8 mouse cellular contexts compared by ENCODE assay signal in the genomic region with DNA sequence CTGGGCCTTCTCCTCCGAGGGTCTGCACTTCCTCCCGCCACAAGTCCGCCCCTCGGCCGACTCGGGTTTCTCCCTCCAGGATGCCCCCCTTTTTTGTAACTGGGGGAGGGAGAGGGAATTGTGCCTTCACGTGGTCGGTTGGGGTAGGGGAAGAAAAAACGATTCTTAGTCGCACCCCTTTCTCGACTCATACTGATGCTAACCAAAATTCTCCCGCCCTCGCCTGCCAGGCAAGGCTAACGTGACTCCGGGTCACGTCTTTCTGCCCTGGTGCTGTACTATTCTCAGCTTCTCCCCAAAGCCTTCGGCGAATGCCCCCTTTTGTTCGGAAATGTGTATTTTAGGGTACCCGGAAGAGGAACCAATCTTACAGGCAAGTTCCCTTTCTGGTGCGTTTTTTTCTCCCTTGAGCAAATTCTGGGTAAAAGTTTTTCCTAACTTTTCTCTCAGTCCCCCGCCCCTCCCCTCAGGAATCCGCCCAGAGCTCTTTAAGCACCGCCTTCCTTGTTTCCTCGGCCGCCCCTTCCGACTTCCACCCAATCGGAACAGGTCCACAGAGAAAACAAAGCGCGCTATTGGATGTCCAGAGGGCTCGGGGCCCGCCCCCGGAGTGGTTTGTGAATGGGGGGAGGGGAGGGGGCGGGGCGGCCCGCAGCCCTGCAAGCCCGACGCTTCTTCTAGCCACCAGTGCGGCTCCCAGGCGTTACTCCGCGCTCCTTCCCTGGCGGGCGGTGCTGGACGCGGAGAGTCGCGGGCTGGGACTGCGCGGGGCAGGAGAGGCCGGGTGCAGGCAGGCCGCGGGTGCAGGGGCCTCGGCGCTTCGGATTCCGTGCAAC. TPM values are rescaled to one million over a fixed set of nuclear protein-coding genes. Genes with fewer than 3 reads are reported as not detected.
DNase-seq lines count a peak whose midpoint lies in the region; ATAC-seq and TF ChIP-seq lines count a peak whose summit lies in the region.

No protein-coding gene starts in this region.

- H3K36me3 ChIP-seq in G1E (replicated peaks), result peaks cover 36% of the 10 kb centered on the region
- no peaks in the 10 kb centered on the region for H3K36me3 ChIP-seq in forebrain, postnatal 0 days (ENCODE audit: insufficient read depth)
- H3K36me3 ChIP-seq in lung, embryonic 16.5 days (ENCODE audit: control insufficient read depth, insufficient read depth, low read length), result no peaks in the 10 kb centered on the region

- peak overlapping the region; percentile 95 for H3K4me2 ChIP-seq in forebrain, postnatal 0 days (ENCODE audit: low read depth)
- H3K4me2 ChIP-seq in lung, embryonic 16.5 days (ENCODE audit: low read depth, low read length), result peak overlapping the region; percentile 91

- ATAC-seq in G1E (ENCODE audit: extremely low read depth, insufficient number of reproducible peaks, low FRiP score, poor library complexity, severe bottlenecking), result peak; percentile 92
- ATAC-seq in forebrain, postnatal 0 days, result peak; percentile 93
- ATAC-seq in hematopoietic stem cell, adult 5-6 weeks (replicated peaks in 1 of 2; ENCODE audit: insufficient read depth in 1 of 2, low FRiP score in 2 of 2, low TSS enrichment in 1 of 2, low read depth in 1 of 2, poor library complexity in 2 of 2, severe bottlenecking in 2 of 2), result peak; percentile 86 to 92
- ATAC-seq in lung, embryonic 16.5 days (ENCODE audit: low read depth), result peak; percentile 93

- H3K4me1 ChIP-seq in G1E (ENCODE audit: insufficient read depth, low read depth, low read length), result peaks cover 68% of the 10 kb centered on the region
- peaks cover 14% of the 10 kb centered on the region for H3K4me1 ChIP-seq in forebrain, postnatal 0 days (ENCODE audit: insufficient read depth)
- H3K4me1 ChIP-seq in lung, embryonic 16.5 days (replicated peaks; ENCODE audit: control insufficient read depth, insufficient read depth, low read length), result peaks cover 19% of the 10 kb centered on the region

- WGBS in forebrain, postnatal 0 days, result under 1% methylated on average over 57 of the region's 57 CpGs
- under 1% methylated on average over 55 of the region's 57 CpGs for WGBS in lung, embryonic 16.5 days

- TF ChIP-seq CTCF in G1E (IDR thresholded peaks at IDR 0.05; ENCODE audit: low read depth, low read length), result no peak
- no peak for TF ChIP-seq CTCF in forebrain, postnatal 0 days (IDR thresholded peaks at IDR 0.05; ENCODE audit: low read depth)

- H3K27me3 ChIP-seq in G1E (ENCODE audit: insufficient read depth, low read length), result no peaks in the 10 kb centered on the region
- peaks cover 5% of the 10 kb centered on the region; the same call in 1 of the 2 replicates for H3K27me3 ChIP-seq in forebrain, postnatal 0 days (ENCODE audit: insufficient read depth, low read length)
- H3K27me3 ChIP-seq in lung, embryonic 16.5 days (ENCODE audit: control insufficient read depth, insufficient read depth, low read depth, low read length), result no peaks in the 10 kb centered on the region

- peak; percentile 99 for DNase-seq in G1E (ENCODE audit: low spot score)
- DNase-seq in cerebellum, adult 18-20 months, result peak; percentile 90 to 94
- DNase-seq in forebrain, postnatal 0 days, result peak; percentile 94
- peak; percentile 75 for DNase-seq in layer of hippocampus, adult 9-10 months (ENCODE audit: low spot score)
- DNase-seq in ovary, postnatal 10 days (ENCODE audit: low spot score), result peak; percentile 90
- DNase-seq in thymus, postnatal 10 days (ENCODE audit: low spot score in 2 of 2), result peak; percentile 92 to 93

- H3K9ac ChIP-seq in forebrain, postnatal 0 days, result peak overlapping the region; percentile 53
- H3K9ac ChIP-seq in lung, embryonic 16.5 days (ENCODE audit: low read length), result peak overlapping the region; percentile 92

- H3K27ac ChIP-seq in forebrain, postnatal 0 days (ENCODE audit: low read depth, low read length), result peak overlapping the region; percentile 54; the same call in 1 of the 2 replicates
- H3K27ac ChIP-seq in lung, embryonic 16.5 days (ENCODE audit: low read length), result peak overlapping the region; percentile 99

- peak overlapping the region; percentile 85 for H3K4me3 ChIP-seq in G1E (ENCODE audit: low read depth, low read length)
- peak overlapping the region; percentile 49 for H3K4me3 ChIP-seq in forebrain, postnatal 0 days (ENCODE audit: low read depth, low read length)
- H3K4me3 ChIP-seq in lung, embryonic 16.5 days (ENCODE audit: low read length), result peak overlapping the region; percentile 74

- H3K9me3 ChIP-seq in G1E (replicated peaks), result no peaks in the 10 kb centered on the region
- no peaks in the 10 kb centered on the region for H3K9me3 ChIP-seq in forebrain, postnatal 0 days (ENCODE audit: low read length)
- no peaks in the 10 kb centered on the region for H3K9me3 ChIP-seq in lung, embryonic 16.5 days (ENCODE audit: control insufficient read depth, low read length)

RNA-seq across cellular contexts. Expression of gene Fzd7, which starts 0.6 kb away (rescaled TPM):
- total RNA-seq in G1E (2014; fragmentation: Nextera tagmentation) (84.4 and 84.8 TPM in 2 replicates), G1E (2017) (54.1 and 55.7 TPM in 2 replicates)
- polyA plus RNA-seq in G1E (2012), result 58.7 and 65.9 TPM in 2 replicates
- total RNA-seq in forebrain, postnatal 0 days (2014; rRNA removed), result 8.6 and 13.9 TPM in 2 replicates
- polyA plus RNA-seq in forebrain, postnatal 0 days (2015; fragmentation: Nextera tagmentation; extraction: Ambion mirVana), result 1.5 and 1.9 TPM in 2 replicates
- 5.0 and 6.9 TPM in 2 replicates for total RNA-seq in hematopoietic stem cell, adult 5-6 weeks (2017)
- 12.4 and 12.9 TPM in 2 replicates for polyA plus RNA-seq in lung, embryonic 16.5 days (2015; fragmentation: Nextera tagmentation; extraction: Ambion mirVana)

RNA-seq across cellular contexts. Expression of gene Gm973, which starts 34.4 kb away (rescaled TPM):
- total RNA-seq in G1E (2014; fragmentation: Nextera tagmentation) (not detected in 2 replicates), G1E (2017) (3.7 and 6.7 TPM in 2 replicates)
- polyA plus RNA-seq in G1E (2012), result 0.05 and 0.07 TPM in 2 replicates
- total RNA-seq in forebrain, postnatal 0 days (2014; rRNA removed), result 5.4 and 11.2 TPM in 2 replicates
- polyA plus RNA-seq in forebrain, postnatal 0 days (2015; fragmentation: Nextera tagmentation; extraction: Ambion mirVana), result 6.5 and 13.8 TPM in 2 replicates
- 20.3 and 48.0 TPM in 2 replicates for total RNA-seq in hematopoietic stem cell, adult 5-6 weeks (2017)
- 2.0 and 2.3 TPM in 2 replicates for polyA plus RNA-seq in lung, embryonic 16.5 days (2015; fragmentation: Nextera tagmentation; extraction: Ambion mirVana)

Comparison
In these comparisons a context has a peak if more than half of its experiments do, and no peak if none do; other contexts are left out.
1. Peak in every context shown above with its lines: DNase-seq, ATAC-seq, H3K4me3 ChIP-seq and H3K27ac ChIP-seq.